8 mouse cellular contexts compared by ENCODE assay signal in genomic region chr5:99157973-99158372, GRCm38 (mm10).
DNase-seq lines count a peak whose midpoint lies in the region; ATAC-seq and TF ChIP-seq lines count a peak whose summit lies in the region.
"Had no signal": no experiment of that assay in that cellular context is flagged by ENCODE, and none has a peak within 500 bp of the region (broad histone marks: within the 10 kb centered on the region; RNA-seq: fewer than 3 reads in every experiment).

No protein-coding gene starts in this region.

- no peak for ATAC-seq in neural tube, embryonic 11.5 days (ENCODE audit: insufficient read depth, low FRiP score, low TSS enrichment)
- ATAC-seq in limb, embryonic 11.5 days (ENCODE audit: insufficient number of reproducible peaks, low FRiP score, low TSS enrichment, low read depth) = no peak

- TF ChIP-seq POLR2A in cortical plate, adult 2 months (IDR thresholded peaks at IDR 0.05; ENCODE audit: extremely low read depth, insufficient read depth, low read length) = no peak

- TF ChIP-seq CTCF in cortical plate, adult 2 months (IDR thresholded peaks at IDR 0.05; ENCODE audit: extremely low read depth, insufficient read depth, low read length) = peak; percentile 68

- no peak overlapping the region for H3K4me2 ChIP-seq in neural tube, embryonic 11.5 days (ENCODE audit: low read depth)
- H3K4me2 ChIP-seq in limb, embryonic 11.5 days (ENCODE audit: low read depth, severe bottlenecking) = no peak overlapping the region
- H3K4me2 ChIP-seq: heart, embryonic 13.5 days had no signal

- H3K4me1 ChIP-seq in neural tube, embryonic 11.5 days (ENCODE audit: control insufficient read depth, insufficient read depth, low read length) = no peaks in the 10 kb centered on the region
- no peaks in the 10 kb centered on the region for H3K4me1 ChIP-seq in cortical plate, adult 2 months (ENCODE audit: control insufficient read depth, insufficient read depth, low read length)
- H3K4me1 ChIP-seq in limb, embryonic 11.5 days (ENCODE audit: control insufficient read depth, insufficient read depth, low read length) = 0 out of 2 replicates have a peak, but pooled peaks cover 2% of the 10 kb centered on the region
- H3K4me1 ChIP-seq: heart, embryonic 13.5 days had no signal

- H3K4me3 ChIP-seq in neural tube, embryonic 11.5 days (ENCODE audit: low read depth, low read length) = no peak overlapping the region
- no peak overlapping the region for H3K4me3 ChIP-seq in cortical plate, adult 2 months (ENCODE audit: insufficient read depth, low read length)
- H3K4me3 ChIP-seq in limb, embryonic 11.5 days (ENCODE audit: low read depth, low read length) = no peak overlapping the region
- H3K4me3 ChIP-seq: heart, embryonic 13.5 days had no signal

- no peaks in the 10 kb centered on the region for H3K9me3 ChIP-seq in neural tube, embryonic 11.5 days (ENCODE audit: control insufficient read depth, low read length)
- H3K9me3 ChIP-seq in limb, embryonic 11.5 days (ENCODE audit: control insufficient read depth, low read length) = no peaks in the 10 kb centered on the region
- H3K9me3 ChIP-seq: heart, embryonic 13.5 days had no signal

- H3K27me3 ChIP-seq in neural tube, embryonic 11.5 days (ENCODE audit: control insufficient read depth, insufficient read depth, low read length) = no peaks in the 10 kb centered on the region
- H3K27me3 ChIP-seq in limb, embryonic 11.5 days (ENCODE audit: control insufficient read depth, insufficient read depth, low read length) = no peaks in the 10 kb centered on the region

- WGBS in neural tube, embryonic 11.5 days = 5% methylated on average over 1 of the region's 1 CpGs
- 5% methylated on average over 1 of the region's 1 CpGs for WGBS in limb, embryonic 11.5 days

- H3K9ac ChIP-seq in neural tube, embryonic 11.5 days (ENCODE audit: low read length) = no peak overlapping the region
- H3K9ac ChIP-seq in limb, embryonic 11.5 days (ENCODE audit: low read length) = no peak overlapping the region
- H3K9ac ChIP-seq: heart, embryonic 13.5 days had no signal

- no peaks in the 10 kb centered on the region for H3K36me3 ChIP-seq in neural tube, embryonic 11.5 days (ENCODE audit: control insufficient read depth, insufficient read depth, low read length)
- H3K36me3 ChIP-seq in limb, embryonic 11.5 days (ENCODE audit: control insufficient read depth, insufficient read depth, low read length) = no peaks in the 10 kb centered on the region
- H3K36me3 ChIP-seq: heart, embryonic 13.5 days had no signal

- no peak overlapping the region for H3K27ac ChIP-seq in neural tube, embryonic 11.5 days (ENCODE audit: low read depth, low read length)
- no peak overlapping the region for H3K27ac ChIP-seq in cortical plate, adult 2 months (ENCODE audit: insufficient read depth, low read length)
- no peak overlapping the region for H3K27ac ChIP-seq in limb, embryonic 11.5 days (replicated peaks; ENCODE audit: low read depth, low read length)
- H3K27ac ChIP-seq: heart, embryonic 13.5 days had no signal

- DNase-seq in neural tube, embryonic 11.5 days (ENCODE audit: low spot score) = peak; percentile 43
- no peak for DNase-seq in neural tube, embryonic 10.5 days (ENCODE audit: extremely low spot score, low spot score)
- DNase-seq in adrenal gland, adult 8-10 months = peak; percentile 3
- peak; percentile 14 to 49 for DNase-seq in kidney, adult 8-10 months
- peak; percentile 66 for DNase-seq in limb, embryonic 11.5 days (ENCODE audit: low spot score)
- peak; percentile 61 for DNase-seq in right cerebral cortex, postnatal 14 days
